Mouse (Mus musculus): ENCODE measurements around the gene Lonp1.
"Not testable (repeated sequence)": the region's sequence is repeated elsewhere in the genome, so short reads cannot be mapped to it uniquely, and the experiment has no call there.

Lonp1 gene

DNA sequence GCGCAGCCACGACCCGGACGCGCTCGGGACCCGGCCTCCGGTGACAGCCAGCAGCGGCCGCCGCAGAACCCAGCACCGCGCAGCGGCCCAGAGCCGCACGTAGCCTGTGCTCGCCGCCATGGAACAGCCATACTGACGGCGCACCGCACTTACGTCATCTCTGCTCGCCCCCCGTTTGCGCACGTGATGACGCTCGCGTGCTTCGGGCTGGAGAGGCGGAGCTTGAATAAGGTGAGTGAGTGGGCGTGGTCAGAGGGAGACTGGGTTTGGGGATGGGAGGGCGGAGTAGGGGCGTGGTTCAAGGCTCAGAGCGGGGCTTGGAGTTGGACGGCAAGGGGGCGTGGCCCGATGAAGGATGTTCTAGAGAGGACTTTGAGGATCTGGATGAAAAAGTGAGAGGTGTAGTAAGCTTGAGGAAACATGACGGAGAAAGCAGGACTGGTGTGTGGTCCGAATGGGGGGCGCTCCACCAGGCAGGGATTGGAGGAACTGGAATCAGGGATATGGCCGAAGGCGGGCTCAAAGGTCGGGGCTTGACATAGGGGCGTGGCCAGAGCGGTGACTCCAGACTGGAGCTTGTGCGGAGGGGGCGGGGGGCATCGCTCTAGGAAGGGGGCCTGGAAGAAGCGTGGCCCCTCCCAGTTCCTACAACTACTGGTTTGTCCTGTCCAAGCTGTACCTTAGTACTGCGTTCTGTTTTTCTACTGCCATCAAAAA is at the start of gene Lonp1:
Lonp1 (minus strand) TSS at position 134 of the 717 bp plus-strand sequence.
- peak; percentile 95 for DNase-seq

DNA sequence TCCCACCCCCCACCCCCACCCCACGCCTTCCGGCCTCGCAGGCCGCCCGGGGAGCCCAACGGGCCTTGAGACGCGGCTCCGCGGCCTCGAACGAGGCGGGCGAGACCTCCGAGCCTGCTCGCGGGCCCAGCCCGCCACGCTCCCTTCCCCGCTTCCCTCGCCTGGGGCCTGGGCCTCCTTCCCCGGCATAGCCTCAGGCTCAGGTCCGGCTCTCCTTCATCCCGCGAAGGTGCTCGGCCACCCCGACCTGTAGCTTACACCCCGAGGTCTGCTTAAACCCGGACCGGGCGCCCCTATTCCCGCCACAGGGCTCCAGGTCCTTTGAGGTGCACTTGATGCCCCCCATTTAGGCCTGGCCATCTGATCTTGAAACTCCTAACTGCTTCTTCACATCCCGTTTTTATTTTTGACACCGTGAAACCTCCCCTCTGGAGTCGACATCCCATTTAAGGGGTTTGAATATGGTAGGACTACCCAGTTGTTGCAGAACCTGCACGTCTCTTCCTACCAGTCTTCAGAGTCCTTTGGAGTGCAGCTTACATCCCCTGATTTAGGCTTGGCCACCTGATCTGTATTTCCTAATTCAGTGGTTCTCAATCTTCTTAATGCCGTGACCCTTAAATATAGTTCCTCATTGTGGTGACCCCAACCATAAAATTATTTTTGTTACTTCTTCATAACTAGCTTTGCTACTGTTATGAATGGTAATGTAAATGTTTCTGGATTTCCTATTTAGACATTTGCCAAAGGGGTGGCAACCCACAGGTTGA is 47.1 kb upstream of the Lonp1 start:
- DNase-seq: peak; percentile 23

DNA sequence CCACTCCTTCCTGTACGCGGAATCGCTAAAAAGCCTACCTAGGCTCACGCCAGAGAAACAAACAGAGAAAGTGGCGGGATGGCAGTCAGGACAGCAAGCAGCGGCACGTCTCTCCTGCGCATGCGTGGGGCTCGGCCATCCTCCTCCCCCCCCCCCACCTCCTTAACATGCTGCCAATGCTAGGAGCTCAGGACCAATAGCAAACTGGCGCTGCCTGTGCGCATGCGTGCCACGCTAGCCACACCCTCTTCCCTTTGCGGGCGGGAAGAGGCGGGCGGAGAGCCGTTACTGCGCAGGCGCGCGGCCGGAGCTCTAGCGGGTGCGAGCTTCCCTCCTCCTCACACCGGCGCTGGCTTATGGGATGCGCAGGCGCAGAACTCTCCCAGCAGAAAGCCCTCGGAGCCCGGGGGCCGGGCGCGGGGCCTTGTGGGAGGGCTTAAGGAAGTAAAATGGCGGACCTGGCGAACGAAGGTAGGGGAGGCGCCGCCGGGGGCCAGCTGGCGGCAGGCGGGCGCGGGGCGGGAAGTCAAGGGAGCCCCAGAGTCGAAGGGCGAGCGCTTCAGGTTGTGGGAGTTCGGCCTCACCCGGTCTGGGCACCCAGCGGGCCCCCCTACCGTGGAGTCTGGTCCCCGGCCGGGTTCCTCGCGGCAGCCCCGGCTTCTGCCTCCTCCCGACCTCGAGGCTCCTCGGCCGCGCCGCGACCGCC is 46.4 kb upstream of the Lonp1 start, which contains the start of gene Ranbp3:
Ranbp3 (plus strand) TSS at position 354 of the 706 bp plus-strand sequence.
- DNase-seq: peak; percentile 99

DNA sequence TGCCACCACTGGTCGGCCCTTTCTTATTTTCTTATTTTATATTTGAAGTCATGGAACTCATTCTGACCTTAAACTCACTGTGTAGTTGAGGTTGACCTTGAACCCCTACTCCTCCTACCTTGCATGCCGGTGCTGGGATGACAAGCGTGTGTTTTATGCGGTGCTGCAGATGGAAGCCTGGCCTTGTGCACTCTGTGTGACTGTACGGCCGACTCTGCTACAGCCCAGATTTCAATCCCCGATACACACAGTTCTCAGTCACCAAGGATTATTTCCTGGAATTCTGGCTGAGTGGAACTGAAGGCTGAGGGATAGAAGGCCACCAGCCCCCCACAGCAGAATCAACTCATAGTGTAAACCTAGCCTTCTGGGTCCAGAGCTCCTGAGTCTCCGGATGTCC is 43.1 kb upstream of the Lonp1 start:
- no peak for DNase-seq

- peak; percentile 91 for DNase-seq
These were observed 41.9 kb upstream of the Lonp1 start for GRCm38 (mm10) chr17:56668384-56669144.

GRCm38 (mm10) chr17:56667591-56667990 is 40.9 kb upstream of the Lonp1 start:
- no peak for DNase-seq

DNA sequence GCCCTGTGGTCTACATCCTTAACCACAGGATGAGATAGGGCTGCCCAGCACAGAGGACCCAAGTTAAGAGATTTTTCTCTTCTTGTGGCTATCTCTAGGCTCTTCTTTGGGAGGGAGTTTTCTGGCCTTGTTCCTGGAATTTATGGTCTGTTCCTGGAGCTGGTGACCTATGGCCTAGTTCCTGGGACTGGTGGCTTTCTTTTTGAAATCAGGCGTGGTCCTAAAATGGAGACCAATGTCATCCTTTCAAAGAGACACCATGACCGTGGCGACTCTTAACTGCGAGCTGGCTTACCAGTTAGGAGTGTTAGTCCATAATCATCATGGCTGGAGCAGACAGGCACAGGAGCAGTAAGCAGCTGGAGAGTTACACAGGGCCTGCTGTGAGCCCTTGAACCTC is 39.7 kb upstream of the Lonp1 start:
- no peak for DNase-seq

DNA sequence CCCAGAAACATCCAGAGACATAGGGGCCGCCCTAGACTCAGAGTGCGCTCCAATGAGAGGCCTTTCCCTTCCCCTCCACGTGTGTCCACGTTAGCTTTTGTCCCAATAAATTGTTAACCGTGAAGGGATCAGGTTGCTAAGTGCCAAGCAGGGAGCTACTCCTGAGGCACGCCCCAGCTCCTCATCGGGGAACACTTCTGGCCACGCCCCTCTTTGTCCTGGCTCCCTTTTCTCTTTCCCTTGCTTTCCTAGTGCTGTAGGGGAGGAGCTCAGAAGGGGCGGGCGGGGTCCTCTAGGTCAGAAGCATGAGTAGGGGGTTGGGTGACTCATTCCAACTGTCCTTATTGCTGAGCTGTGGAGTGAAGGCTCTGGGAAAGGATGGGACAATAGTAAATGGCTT is 37.6 kb upstream of the Lonp1 start:
- no peak for DNase-seq

DNA sequence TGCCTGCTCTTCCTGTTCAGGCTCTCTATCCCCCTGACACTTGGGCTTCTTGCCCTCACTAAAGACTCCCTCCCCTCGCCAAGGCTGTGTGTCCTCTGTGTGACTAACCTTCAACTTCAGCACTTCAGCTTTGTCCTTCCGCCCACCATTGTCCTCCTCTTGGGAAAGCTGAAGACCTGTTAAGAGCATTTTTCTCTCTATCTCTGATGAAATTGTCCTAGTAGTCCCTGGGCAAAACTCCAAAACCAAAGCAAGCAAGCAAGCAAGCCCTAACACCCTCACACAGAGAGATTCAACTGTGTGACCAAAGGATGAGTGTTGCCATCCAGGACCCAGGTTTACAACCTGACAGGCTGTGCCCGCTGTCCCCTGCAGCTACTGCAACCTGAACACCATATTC is 37.0 kb upstream of the Lonp1 start:
- no peak for DNase-seq

- no peak for DNase-seq
These were observed 29.5 kb upstream of the Lonp1 start for GRCm38 (mm10) chr17:56656171-56656570.

GRCm38 (mm10) chr17:56655311-56655710 is 28.6 kb upstream of the Lonp1 start:
- DNase-seq: no peak

DNA sequence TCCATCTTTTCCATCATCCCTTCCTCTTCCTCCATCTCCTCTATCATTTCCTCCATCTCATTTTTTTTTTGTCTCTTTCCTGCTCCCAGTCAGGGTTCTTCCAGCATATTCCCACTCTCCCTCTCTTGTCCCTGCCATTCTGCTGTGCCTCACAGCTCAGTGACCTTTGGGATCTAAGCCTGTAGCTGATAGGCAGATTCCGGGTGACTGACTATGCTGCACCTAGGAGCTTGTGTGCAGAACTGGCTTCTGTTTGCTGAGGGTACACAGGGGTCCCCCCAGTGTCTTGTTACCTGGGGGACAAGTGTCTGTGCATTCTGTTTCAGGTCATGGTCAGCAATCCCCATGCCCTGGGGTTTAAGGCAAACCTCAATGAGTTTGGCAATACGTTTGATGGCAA is 28.1 kb upstream of the Lonp1 start:
- DNase-seq: no peak

DNA sequence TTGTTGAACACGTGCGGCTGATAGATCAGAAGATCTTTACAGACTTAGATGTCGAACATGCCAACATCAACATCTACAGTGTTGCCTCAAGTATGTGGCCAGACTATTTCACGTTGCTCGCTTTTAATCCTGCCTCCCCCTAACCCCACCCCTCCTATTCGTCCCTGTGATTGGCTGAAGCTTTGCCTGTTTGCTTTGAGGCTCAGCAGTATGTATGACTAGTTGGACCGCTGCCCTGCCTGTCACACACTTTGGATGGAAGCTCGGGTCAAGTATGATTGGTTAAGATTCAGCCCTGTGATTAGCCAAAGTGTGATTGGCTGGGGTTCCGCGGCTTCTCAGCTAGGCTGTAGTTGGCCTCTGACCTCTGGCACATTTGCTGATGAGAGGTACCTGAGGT is 25.1 kb upstream of the Lonp1 start:
- DNase-seq: no peak

DNA sequence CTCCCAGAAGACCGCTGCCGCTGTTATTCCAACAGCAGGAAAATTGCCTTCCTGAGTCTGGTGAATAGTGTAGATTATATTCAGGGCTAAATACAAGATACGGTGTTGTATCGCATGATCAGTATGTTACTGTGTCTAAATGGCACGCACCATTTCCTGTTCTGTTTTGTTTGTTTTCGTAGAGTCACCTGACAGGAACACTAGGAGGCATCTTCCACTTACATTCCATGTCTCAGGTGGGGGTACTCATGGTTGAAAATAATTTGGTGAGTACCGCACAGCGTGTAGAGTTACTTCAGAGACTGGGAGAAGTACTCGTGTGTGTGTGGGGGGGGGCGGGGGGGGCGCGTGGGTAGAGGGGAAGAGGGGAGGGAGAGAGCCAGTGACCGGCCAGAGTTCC is 20.9 kb upstream of the Lonp1 start:
- DNase-seq: no peak

- no peak for DNase-seq
These were observed 16.6 kb upstream of the Lonp1 start for GRCm38 (mm10) chr17:56643237-56643636.

DNA sequence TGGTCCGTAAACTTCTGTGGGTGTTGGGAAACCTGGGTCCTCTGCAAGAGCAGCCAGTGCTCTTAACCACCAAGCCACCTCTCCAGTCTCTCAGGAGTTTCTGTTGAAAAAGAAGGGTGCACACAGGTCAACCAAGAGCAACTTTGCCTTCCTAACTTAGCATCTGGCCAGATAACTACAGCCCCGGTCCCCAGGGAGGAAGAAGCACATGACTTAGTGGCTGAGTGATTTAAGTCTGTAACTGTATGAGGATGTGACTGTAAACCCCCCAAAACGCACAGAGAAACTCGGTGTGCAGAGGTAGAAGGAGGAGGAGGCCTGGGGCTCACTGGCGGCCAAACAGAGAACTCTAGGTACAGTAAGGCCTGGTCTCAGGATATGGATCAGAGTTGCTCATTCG is 7.3 kb upstream of the Lonp1 start:
- DNase-seq: no peak

- DNase-seq: no peak
These were observed 5.1 kb upstream of the Lonp1 start for GRCm38 (mm10) chr17:56631807-56632206.

GRCm38 (mm10) chr17:56629800-56630781 is 3.4 kb upstream of the Lonp1 start:
- DNase-seq: not testable (repeated sequence)

DNA sequence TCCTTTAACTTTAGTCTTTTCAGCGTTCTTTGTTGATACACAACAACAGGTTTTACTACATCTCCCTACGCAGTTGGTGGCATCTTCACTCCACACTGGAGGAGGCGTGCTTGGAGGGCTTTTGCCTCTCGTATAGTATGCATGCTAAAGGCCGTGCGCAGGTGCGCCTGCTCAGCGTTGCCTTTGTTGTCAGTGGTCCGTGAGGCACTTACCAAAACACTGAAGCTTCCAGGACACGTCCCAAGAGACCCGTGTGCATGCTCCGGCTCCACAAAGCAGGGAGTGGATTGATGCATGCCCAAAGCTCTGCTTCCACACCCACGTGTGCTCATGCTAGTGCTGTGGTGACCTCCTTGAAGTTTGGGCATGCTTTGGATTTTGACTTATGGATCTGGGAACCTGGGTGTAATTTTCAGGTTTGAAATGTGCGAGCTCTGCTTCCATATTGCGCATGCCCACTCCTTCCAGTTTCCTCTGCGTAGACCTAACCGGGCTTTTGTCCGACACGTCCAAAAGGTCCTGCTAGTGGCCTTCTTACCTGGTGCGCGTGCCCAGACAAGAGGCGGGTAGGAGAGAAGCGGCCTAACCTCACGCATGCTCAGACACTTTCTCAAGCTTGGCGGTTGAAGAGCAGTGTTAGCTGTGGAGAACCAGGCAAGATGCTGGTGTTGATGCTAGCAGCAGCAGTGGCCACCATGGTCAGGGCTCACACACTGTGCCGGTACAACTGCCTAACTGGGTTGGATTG is 1.0 kb upstream of the Lonp1 start, which contains the start of gene Catsperd:
Catsperd (plus strand) TSS at position 614 of the 748 bp plus-strand sequence.
- no peak for DNase-seq

- no peak for DNase-seq
These were observed 427 bp downstream of the Lonp1 start for GRCm38 (mm10) chr17:56626260-56626659.

DNA sequence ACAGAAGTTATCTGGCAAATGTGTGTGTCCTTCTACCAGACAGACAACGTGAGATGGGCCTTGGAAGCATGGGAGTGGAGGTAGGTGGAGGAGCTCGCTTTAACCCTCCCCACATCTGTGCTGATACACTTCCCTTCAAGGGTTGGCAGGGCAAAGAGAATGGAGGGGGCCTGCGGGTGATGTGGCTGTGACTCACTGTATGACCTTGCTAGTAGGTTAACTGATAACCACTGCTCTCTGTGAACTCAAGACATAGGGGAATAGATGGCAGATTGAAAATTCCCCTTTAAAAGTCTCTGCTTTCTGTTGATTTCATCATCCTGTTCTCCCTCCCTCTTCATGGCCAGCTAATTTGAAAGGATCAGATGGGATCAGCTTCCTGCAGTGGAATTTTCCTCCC is 1.2 kb downstream of the Lonp1 start:
- no peak for DNase-seq

All from right cerebral cortex, postnatal 14 days (tissue).